Mouse (Mus musculus): ENCODE measurements around the gene Thbs2.
"Not testable (repeated sequence)": the region's sequence is repeated elsewhere in the genome, so short reads cannot be mapped to it uniquely, and the experiment has no call there.

Gene Thbs2

DNA sequence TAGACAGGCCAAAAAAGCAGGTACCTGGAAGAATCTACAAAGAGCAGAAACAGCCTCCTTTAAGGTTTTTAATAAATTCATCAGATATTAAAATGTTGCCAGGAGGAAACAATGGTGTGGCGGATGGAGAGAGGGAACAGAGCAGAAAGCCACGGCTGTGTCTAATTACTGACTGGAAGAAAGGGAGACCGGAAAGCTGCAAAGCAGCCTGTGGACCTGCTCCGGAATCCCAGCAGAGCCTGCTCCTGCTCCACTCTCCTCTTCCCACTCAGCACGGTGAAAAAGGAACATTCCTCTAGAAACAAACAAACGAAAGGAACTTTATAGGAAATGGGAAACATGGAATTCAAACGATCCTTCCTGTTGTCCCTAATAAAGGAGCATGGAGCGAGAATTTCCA is 69.6 kb downstream of the Thbs2 start:
- DNase-seq, result no peak

GRCm38 (mm10) chr17:14621006-14621405 is 73.0 kb downstream of the Thbs2 start:
- DNase-seq, result not testable (repeated sequence)

DNA sequence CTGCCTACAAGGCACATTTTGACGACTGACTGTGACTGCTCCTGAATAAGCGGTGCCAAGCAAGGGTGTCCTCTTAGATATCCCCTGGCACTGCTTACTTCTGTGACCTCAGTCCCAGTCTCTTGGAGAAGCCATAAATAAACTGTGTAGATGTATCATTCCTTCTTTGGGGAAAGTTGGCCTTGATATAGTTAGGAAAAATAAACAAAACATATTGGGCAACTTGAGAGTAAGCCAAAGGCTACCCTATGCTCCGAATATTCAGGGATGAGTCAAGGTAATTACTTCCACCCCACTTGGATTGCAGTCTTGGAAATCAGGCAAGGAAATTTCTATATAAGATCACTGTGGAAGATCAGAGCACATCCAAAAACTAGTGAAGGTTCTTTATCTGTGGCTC is 74.0 kb downstream of the Thbs2 start:
- no peak for DNase-seq

DNA sequence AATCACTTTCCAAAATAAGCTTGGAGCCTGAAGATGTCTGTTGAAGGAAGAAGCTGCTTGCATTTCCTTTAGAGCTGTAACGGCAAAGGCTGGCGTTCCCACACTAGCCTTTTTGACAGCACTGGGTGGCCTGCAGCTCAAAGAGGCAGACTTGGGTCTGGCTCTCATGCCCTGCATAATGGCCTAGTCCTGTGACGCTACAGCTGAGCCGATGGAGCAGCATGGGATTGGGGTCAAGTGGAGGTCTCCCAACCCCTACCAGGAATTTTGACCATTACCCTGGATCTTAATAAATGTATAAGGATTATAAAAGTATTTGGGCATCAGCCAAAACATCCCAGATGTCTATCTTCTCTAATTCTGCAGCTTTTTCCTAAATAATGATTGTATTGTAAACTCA is 75.0 kb downstream of the Thbs2 start:
- no peak for DNase-seq

All from kidney, postnatal 25 days (tissue).